22 mouse cellular contexts compared by ENCODE assay signal in genomic region chr4:32477977-32478660, GRCm38 (mm10).
DNase-seq lines count a peak whose midpoint lies in the region; ATAC-seq and TF ChIP-seq lines count a peak whose summit lies in the region.
"Had no signal": no experiment of that assay in that cellular context is flagged by ENCODE, and none has a peak within 500 bp of the region (broad histone marks: within the 10 kb centered on the region; RNA-seq: fewer than 3 reads in every experiment).

No protein-coding gene starts in this region.

- DNase-seq in forebrain, embryonic 10.5 days (ENCODE audit: extremely low spot score, low spot score), result no peak
- DNase-seq in forebrain, postnatal 0 days, result no peak
- DNase-seq in brain, embryonic 14.5 days (ENCODE audit: low read depth), result peak; percentile 71
- DNase-seq in forebrain, embryonic 14.5 days (ENCODE audit: low spot score), result peak; percentile 51
- no peak for DNase-seq in hindbrain, postnatal 0 days (ENCODE audit: low spot score)
- DNase-seq in yolk sac, embryonic 10.5 days (ENCODE audit: low spot score), result no peak
- no peak for DNase-seq in urinary bladder, adult 18-20 months (ENCODE audit: low spot score in 2 of 2)
- DNase-seq: adrenal gland, adult 8-10 months; cerebellum, postnatal 25 days; gastrocnemius, postnatal 10 days; kidney, adult 11 months; right cerebral cortex, postnatal 14 days had no signal

- H3K27me3 ChIP-seq in forebrain, embryonic 10.5 days (ENCODE audit: poor library complexity, severe bottlenecking), result no peaks in the 10 kb centered on the region
- H3K27me3 ChIP-seq in forebrain, postnatal 0 days (ENCODE audit: insufficient read depth, low read length), result no peaks in the 10 kb centered on the region
- H3K27me3 ChIP-seq in forebrain, embryonic 14.5 days (replicated peaks; ENCODE audit: control insufficient read depth, insufficient read depth, low read length), result no peaks in the 10 kb centered on the region
- no peaks in the 10 kb centered on the region for H3K27me3 ChIP-seq in hindbrain, postnatal 0 days (ENCODE audit: insufficient read depth, low read length)
- no peaks in the 10 kb centered on the region for H3K27me3 ChIP-seq in intestine, postnatal 0 days (replicated peaks; ENCODE audit: control insufficient read depth, insufficient read depth, low read length)
- H3K27me3 ChIP-seq: embryonic facial prominence, embryonic 12.5 days; heart, embryonic 15.5 days; limb, embryonic 15.5 days; liver, embryonic 15.5 days; neural tube, embryonic 12.5 days; Patski had no signal

- no peak overlapping the region for H3K4me2 ChIP-seq in forebrain, postnatal 0 days (ENCODE audit: low read depth)
- H3K4me2 ChIP-seq in forebrain, embryonic 14.5 days (ENCODE audit: low read length), result no peak overlapping the region
- H3K4me2 ChIP-seq in hindbrain, postnatal 0 days (ENCODE audit: low read depth, low read length), result no peak overlapping the region
- no peak overlapping the region for H3K4me2 ChIP-seq in intestine, postnatal 0 days (replicated peaks; ENCODE audit: low read depth)
- H3K4me2 ChIP-seq: embryonic facial prominence, embryonic 12.5 days; heart, embryonic 15.5 days; limb, embryonic 15.5 days; liver, embryonic 15.5 days; neural tube, embryonic 12.5 days had no signal

- peaks cover 65% of the 10 kb centered on the region for H3K4me1 ChIP-seq in forebrain, embryonic 10.5 days
- H3K4me1 ChIP-seq in forebrain, postnatal 0 days (ENCODE audit: insufficient read depth), result peaks cover 42% of the 10 kb centered on the region
- peaks cover 59% of the 10 kb centered on the region for H3K4me1 ChIP-seq in forebrain, embryonic 14.5 days (ENCODE audit: control insufficient read depth, insufficient read depth, low read length)
- H3K4me1 ChIP-seq in hindbrain, postnatal 0 days (ENCODE audit: insufficient read depth, low read length), result peaks cover 30% of the 10 kb centered on the region
- H3K4me1 ChIP-seq in intestine, postnatal 0 days (replicated peaks; ENCODE audit: control insufficient read depth, insufficient read depth, low read length), result no peaks in the 10 kb centered on the region
- H3K4me1 ChIP-seq: liver, embryonic 15.5 days had no signal

- ATAC-seq in forebrain, postnatal 0 days, result no peak
- ATAC-seq in forebrain, embryonic 14.5 days, result no peak
- ATAC-seq in hindbrain, postnatal 0 days, result no peak
- ATAC-seq in intestine, postnatal 0 days, result no peak
- ATAC-seq: Patski had no signal

- no peaks in the 10 kb centered on the region for H3K36me3 ChIP-seq in forebrain, embryonic 10.5 days (replicated peaks)
- no peaks in the 10 kb centered on the region for H3K36me3 ChIP-seq in forebrain, postnatal 0 days (ENCODE audit: insufficient read depth)
- no peaks in the 10 kb centered on the region for H3K36me3 ChIP-seq in forebrain, embryonic 14.5 days (ENCODE audit: control insufficient read depth, insufficient read depth, low read length)
- no peaks in the 10 kb centered on the region for H3K36me3 ChIP-seq in hindbrain, postnatal 0 days (ENCODE audit: insufficient read depth, low read length)
- no peaks in the 10 kb centered on the region for H3K36me3 ChIP-seq in intestine, postnatal 0 days (ENCODE audit: control insufficient read depth, insufficient read depth)
- H3K36me3 ChIP-seq: embryonic facial prominence, embryonic 12.5 days; heart, embryonic 15.5 days; limb, embryonic 15.5 days; liver, embryonic 15.5 days; neural tube, embryonic 12.5 days had no signal

- H3K27ac ChIP-seq in forebrain, embryonic 10.5 days, result peak overlapping the region; percentile 86
- H3K27ac ChIP-seq in forebrain, postnatal 0 days (ENCODE audit: low read depth, low read length), result no peak overlapping the region
- H3K27ac ChIP-seq in forebrain, embryonic 14.5 days (ENCODE audit: low read depth, low read length), result no peak overlapping the region
- H3K27ac ChIP-seq in hindbrain, postnatal 0 days, result peak overlapping the region; percentile 5; the same call in 1 of the 2 replicates
- no peak overlapping the region for H3K27ac ChIP-seq in intestine, postnatal 0 days (ENCODE audit: low read depth, low read length)
- H3K27ac ChIP-seq: embryonic facial prominence, embryonic 12.5 days; heart, embryonic 15.5 days; kidney, postnatal 0 days; limb, embryonic 15.5 days; liver, embryonic 15.5 days; macrophage; neural tube, embryonic 12.5 days had no signal

- no peak overlapping the region for H3K9ac ChIP-seq in forebrain, postnatal 0 days
- no peak overlapping the region for H3K9ac ChIP-seq in forebrain, embryonic 14.5 days (ENCODE audit: low read length)
- no peak overlapping the region for H3K9ac ChIP-seq in hindbrain, postnatal 0 days (replicated peaks; ENCODE audit: low read length)
- H3K9ac ChIP-seq in intestine, postnatal 0 days (ENCODE audit: low read depth, low read length), result no peak overlapping the region
- H3K9ac ChIP-seq: embryonic facial prominence, embryonic 12.5 days; heart, embryonic 15.5 days; limb, embryonic 15.5 days; liver, embryonic 15.5 days; neural tube, embryonic 12.5 days had no signal

- TF ChIP-seq POLR2A in brain, embryonic 14.5 days (IDR thresholded peaks at IDR 0.05; ENCODE audit: borderline replicate concordance, extremely low read depth, insufficient read depth, insufficient read length, poor library complexity, severe bottlenecking), result no peak

- TF ChIP-seq CTCF in forebrain, postnatal 0 days (IDR thresholded peaks at IDR 0.05; ENCODE audit: low read depth), result no peak
- TF ChIP-seq CTCF in brain, embryonic 14.5 days (IDR thresholded peaks at IDR 0.05; ENCODE audit: borderline replicate concordance, extremely low read depth, insufficient read depth, insufficient read length), result no peak
- no peak for TF ChIP-seq CTCF in hindbrain, postnatal 0 days (IDR thresholded peaks at IDR 0.05; ENCODE audit: low read depth)
- TF ChIP-seq CTCF in intestine, postnatal 0 days (IDR thresholded peaks at IDR 0.05; ENCODE audit: low read depth), result no peak

- no peak overlapping the region; the same call in 1 of the 2 replicates for H3K4me3 ChIP-seq in forebrain, embryonic 10.5 days
- no peak overlapping the region for H3K4me3 ChIP-seq in forebrain, postnatal 0 days (ENCODE audit: low read depth, low read length)
- no peak overlapping the region for H3K4me3 ChIP-seq in forebrain, embryonic 14.5 days (ENCODE audit: low read depth, low read length)
- no peak overlapping the region for H3K4me3 ChIP-seq in hindbrain, postnatal 0 days (ENCODE audit: low read length)
- no peak overlapping the region for H3K4me3 ChIP-seq in intestine, postnatal 0 days (ENCODE audit: low read depth, low read length)
- H3K4me3 ChIP-seq: embryonic facial prominence, embryonic 12.5 days; erythroblast, embryonic 14.5 days; heart, embryonic 15.5 days; limb, embryonic 15.5 days; liver, embryonic 15.5 days; neural tube, embryonic 12.5 days had no signal

- H3K9me3 ChIP-seq in forebrain, embryonic 10.5 days, result peaks cover 8% of the 10 kb centered on the region; the same call in 1 of the 2 replicates
- H3K9me3 ChIP-seq in forebrain, postnatal 0 days (ENCODE audit: low read length), result no peaks in the 10 kb centered on the region
- no peaks in the 10 kb centered on the region for H3K9me3 ChIP-seq in forebrain, embryonic 14.5 days (replicated peaks; ENCODE audit: control insufficient read depth, low read length)
- H3K9me3 ChIP-seq in hindbrain, postnatal 0 days (ENCODE audit: low read length), result no peaks in the 10 kb centered on the region
- no peaks in the 10 kb centered on the region for H3K9me3 ChIP-seq in intestine, postnatal 0 days (ENCODE audit: control insufficient read depth)
- H3K9me3 ChIP-seq: limb, embryonic 15.5 days; liver, embryonic 15.5 days; neural tube, embryonic 12.5 days had no signal

- 42% methylated on average over 6 of the region's 6 CpGs for WGBS in forebrain, embryonic 10.5 days
- WGBS in forebrain, postnatal 0 days, result 21% methylated on average over 6 of the region's 6 CpGs
- WGBS in forebrain, embryonic 14.5 days, result 15% methylated on average over 6 of the region's 6 CpGs
- WGBS in hindbrain, postnatal 0 days, result 31% methylated on average over 6 of the region's 6 CpGs
- 80% methylated on average over 6 of the region's 6 CpGs for whole genome bisulfite sequencing in intestine, postnatal 0 days

Comparison
In these comparisons a context has a peak if more than half of its experiments do, and no peak if none do; other contexts are left out.
1. DNase-seq: peak in brain, embryonic 14.5 days (single experiment) and forebrain, embryonic 14.5 days (single experiment); none in forebrain, embryonic 10.5 days (single experiment), forebrain, postnatal 0 days (single experiment), hindbrain, postnatal 0 days (single experiment), yolk sac, embryonic 10.5 days (single experiment) and urinary bladder, adult 18-20 months (0 of 2).
2. H3K27ac ChIP-seq: peak in forebrain, embryonic 10.5 days (single experiment) and hindbrain, postnatal 0 days (single experiment); none in forebrain, postnatal 0 days (single experiment), forebrain, embryonic 14.5 days (single experiment) and intestine, postnatal 0 days (single experiment).